Mouse (Mus musculus) limb, embryonic 10.5 days (tissue): ENCODE results near the gene Mtmr10. TPM values are rescaled to one million over a fixed set of nuclear protein-coding genes. Genes with fewer than 3 reads are reported as not detected.

ENCODE experiments used
- DNase-seq: peaks from one replicate; pipeline ENCODE4 v3.0.0-alpha.2; 2017; ENCODE audit warnings: low spot score
- H3K27ac ChIP-seq: fragments of 300-500 bp; sonication (generic); 2 replicates; pipeline ENCODE4 v1.5.1; 2016; ENCODE audit warnings: mild to moderate bottlenecking
- H3K27me3 ChIP-seq: fragments of 300-500 bp; sonication (generic); 2 replicates; pipeline ENCODE4 v1.6.1; 2016; ENCODE audit warnings: low read depth, mild to moderate bottlenecking; ENCODE audit not compliant: poor library complexity, severe bottlenecking
- H3K36me3 ChIP-seq: fragments of 300-500 bp; sonication (generic); 2 replicates; pipeline ENCODE4 v1.6.1; 2016; ENCODE audit warnings: mild to moderate bottlenecking, moderate library complexity
- H3K4me1 ChIP-seq: fragments of 300-500 bp; sonication (generic); 2 replicates; pipeline ENCODE4 v1.6.1; 2016
- H3K4me3 ChIP-seq: fragments of 300-500 bp; sonication (generic); 2 replicates; pipeline ENCODE4 v1.5.1; 2016; ENCODE audit warnings: mild to moderate bottlenecking, moderate library complexity
- H3K9me3 ChIP-seq: fragments of 300-500 bp; sonication (generic); replicated peaks from 2 replicates; pipeline ENCODE4 v1.6.1; 2016; ENCODE audit warnings: mild to moderate bottlenecking
- WGBS: fragments of 180-500 bp; shearing (Covaris S2); methylation state at CpG from one replicate; pipeline ENCODE4 v1.1.7; 2016; 5-methylcytosine and 5-hydroxymethylcytosine counted together
- polyA plus RNA-seq: library from polyadenylated mRNA; unstranded; fragments of >200 nt; fragmentation: Nextera tagmentation; extraction: Ambion mirVana; gene quantifications from 2 replicates; pipeline ENCODE4 v1.2.1, GENCODE M21; 2016

The Mtmr10 gene
- polyA plus RNA-seq: 8.5 and 10.5 TPM in 2 replicates

- H3K36me3 ChIP-seq: no peaks in the 10 kb centered on the region
- H3K4me3 ChIP-seq: peak within 1 kb of the TSS; percentile 87
- H3K9me3 ChIP-seq: no peaks in the 10 kb centered on the region
- no peaks in the 10 kb centered on the region for H3K4me1 ChIP-seq
- DNase-seq: peak; percentile 97
- H3K27ac ChIP-seq: peak within 1 kb of the TSS; percentile 91
- H3K27me3 ChIP-seq: no peaks in the 10 kb centered on the region
- under 1% methylated on average over 77 of the region's 77 CpGs for WGBS
Observed at GRCm38 (mm10) chr7:64287414-64288091, at the start of gene Mtmr10. Mtmr10 (plus strand) TSS chr7:64287653.

- DNase-seq: no peak
- WGBS: 92% methylated on average over 8 of the region's 8 CpGs
- no peak overlapping the region for H3K4me3 ChIP-seq
Observed at GRCm38 (mm10) chr7:64237747-64238146, 49.7 kb upstream of the Mtmr10 start.

GRCm38 (mm10) chr7:64238410-64239086, 48.9 kb upstream of the Mtmr10 start:
- no peak overlapping the region for H3K4me3 ChIP-seq
- no peaks in the 10 kb centered on the region for H3K36me3 ChIP-seq
- 93% methylated on average over 7 of the region's 7 CpGs for WGBS
- H3K9me3 ChIP-seq: no peaks in the 10 kb centered on the region
- no peak for DNase-seq
- H3K4me1 ChIP-seq: peaks cover 21% of the 10 kb centered on the region
- no peak overlapping the region for H3K27ac ChIP-seq
- H3K27me3 ChIP-seq: peaks cover 10% of the 10 kb centered on the region; the same call in 1 of the 2 replicates

More at GRCm38 (mm10) chr7:64237747-64238146, 49.7 kb upstream of the Mtmr10 start:
- peaks cover 10% of the 10 kb centered on the region; the same call in 1 of the 2 replicates for H3K27me3 ChIP-seq
- no peak overlapping the region for H3K27ac ChIP-seq
- H3K4me1 ChIP-seq: peaks cover 21% of the 10 kb centered on the region
- H3K36me3 ChIP-seq: no peaks in the 10 kb centered on the region
- H3K9me3 ChIP-seq: no peaks in the 10 kb centered on the region

GRCm38 (mm10) chr7:64239138-64239805, 48.2 kb upstream of the Mtmr10 start:
- peaks cover 21% of the 10 kb centered on the region for H3K4me1 ChIP-seq
- no peak overlapping the region for H3K4me3 ChIP-seq
- H3K36me3 ChIP-seq: no peaks in the 10 kb centered on the region
- no peak overlapping the region for H3K27ac ChIP-seq
- WGBS: 86% methylated on average over 9 of the region's 9 CpGs
- no peak for DNase-seq
- peaks cover 10% of the 10 kb centered on the region; the same call in 1 of the 2 replicates for H3K27me3 ChIP-seq
- H3K9me3 ChIP-seq: no peaks in the 10 kb centered on the region

- Histone ChIP-seq H3K9me3 (no peaks in the 10 kb centered on the region), H3K4me3 (no peak overlapping the region), H3K4me1 (peaks cover 21% of the 10 kb centered on the region), H3K36me3 (no peaks in the 10 kb centered on the region), H3K27ac (no peak overlapping the region), H3K27me3 (peaks cover 10% of the 10 kb centered on the region; the same call in 1 of the 2 replicates)
- WGBS: 58% methylated on average over 4 of the region's 4 CpGs
- no peak for DNase-seq
Observed at GRCm38 (mm10) chr7:64239806-64240315, 47.6 kb upstream of the Mtmr10 start.

- H3K36me3 ChIP-seq: no peaks in the 10 kb centered on the region
- H3K27ac ChIP-seq: no peak overlapping the region
- 68% methylated on average over 4 of the region's 4 CpGs for WGBS
Observed at GRCm38 (mm10) chr7:64242424-64242823, 45.0 kb upstream of the Mtmr10 start.

GRCm38 (mm10) chr7:64244371-64244770, 43.1 kb upstream of the Mtmr10 start:
- Histone ChIP-seq H3K9me3 (no peaks in the 10 kb centered on the region), H3K27me3 (peaks cover 6% of the 10 kb centered on the region; the same call in 1 of the 2 replicates), H3K4me3 (no peak overlapping the region), H3K27ac (no peak overlapping the region), H3K4me1 (peaks cover 21% of the 10 kb centered on the region), H3K36me3 (no peaks in the 10 kb centered on the region)
- 85% methylated on average over 6 of the region's 6 CpGs for WGBS
- DNase-seq: no peak

More at GRCm38 (mm10) chr7:64242424-64242823, 45.0 kb upstream of the Mtmr10 start:
- DNase-seq: no peak
- H3K27me3 ChIP-seq: peaks cover 10% of the 10 kb centered on the region; the same call in 1 of the 2 replicates
- H3K4me3 ChIP-seq: no peak overlapping the region
- peaks cover 21% of the 10 kb centered on the region for H3K4me1 ChIP-seq
- H3K9me3 ChIP-seq: no peaks in the 10 kb centered on the region

GRCm38 (mm10) chr7:64246713-64247112, 40.7 kb upstream of the Mtmr10 start:
- Histone ChIP-seq H3K4me3 (no peak overlapping the region), H3K27me3 (no peaks in the 10 kb centered on the region), H3K4me1 (peaks cover 9% of the 10 kb centered on the region), H3K27ac (no peak overlapping the region), H3K9me3 (no peaks in the 10 kb centered on the region), H3K36me3 (no peaks in the 10 kb centered on the region)
- WGBS: 92% methylated on average over 4 of the region's 4 CpGs
- DNase-seq: no peak

- H3K27me3 ChIP-seq: no peaks in the 10 kb centered on the region
- H3K36me3 ChIP-seq: no peaks in the 10 kb centered on the region
- H3K4me3 ChIP-seq: no peak overlapping the region
- H3K9me3 ChIP-seq: no peaks in the 10 kb centered on the region
- WGBS: 97% methylated on average over 1 of the region's 1 CpGs
- no peak overlapping the region for H3K27ac ChIP-seq
- DNase-seq: no peak
- no peaks in the 10 kb centered on the region for H3K4me1 ChIP-seq
Observed at GRCm38 (mm10) chr7:64248352-64248751, 39.1 kb upstream of the Mtmr10 start.

GRCm38 (mm10) chr7:64249715-64250114, 37.7 kb upstream of the Mtmr10 start:
- no peaks in the 10 kb centered on the region for H3K36me3 ChIP-seq
- H3K4me1 ChIP-seq: no peaks in the 10 kb centered on the region
- 75% methylated on average over 4 of the region's 4 CpGs for WGBS
- no peak for DNase-seq
- H3K27ac ChIP-seq: no peak overlapping the region
- no peak overlapping the region for H3K4me3 ChIP-seq
- H3K27me3 ChIP-seq: no peaks in the 10 kb centered on the region
- no peaks in the 10 kb centered on the region for H3K9me3 ChIP-seq

- no peaks in the 10 kb centered on the region for H3K36me3 ChIP-seq
- 91% methylated on average over 7 of the region's 7 CpGs for WGBS
- no peak for DNase-seq
- H3K9me3 ChIP-seq: no peaks in the 10 kb centered on the region
- no peak overlapping the region for H3K27ac ChIP-seq
- no peak overlapping the region for H3K4me3 ChIP-seq
- H3K27me3 ChIP-seq: no peaks in the 10 kb centered on the region
- no peaks in the 10 kb centered on the region for H3K4me1 ChIP-seq
Observed at GRCm38 (mm10) chr7:64250417-64250816, 37.0 kb upstream of the Mtmr10 start.

- Histone ChIP-seq H3K27me3 (no peaks in the 10 kb centered on the region), H3K4me1 (no peaks in the 10 kb centered on the region), H3K4me3 (no peak overlapping the region), H3K27ac (no peak overlapping the region), H3K36me3 (no peaks in the 10 kb centered on the region), H3K9me3 (no peaks in the 10 kb centered on the region)
- DNase-seq: no peak
- WGBS: 94% methylated on average over 3 of the region's 3 CpGs
Observed at GRCm38 (mm10) chr7:64253736-64254135, 33.7 kb upstream of the Mtmr10 start.
